In the genomic region with DNA sequence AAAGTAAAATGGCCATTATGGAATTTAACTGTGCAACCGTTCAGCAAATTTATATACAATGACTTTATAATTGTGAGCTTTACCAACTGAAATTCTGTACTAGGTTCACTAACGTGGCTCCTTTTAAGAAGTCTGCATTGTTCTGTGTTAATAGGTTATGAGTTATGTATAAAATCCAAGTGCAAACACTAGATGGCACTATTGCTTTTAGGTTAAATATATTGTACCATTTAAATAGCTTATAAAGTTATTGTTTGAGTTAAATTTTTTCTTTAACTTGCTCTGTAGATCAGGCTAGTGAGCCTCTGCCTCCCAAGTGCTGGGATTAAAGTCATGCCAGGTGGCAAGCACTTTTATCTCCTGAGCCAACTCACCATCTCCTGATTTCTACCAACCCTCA, we compare ENCODE assay signal across 10 mouse cellular contexts. TPM values are rescaled to one million over a fixed set of nuclear protein-coding genes. Genes with fewer than 3 reads are reported as not detected.
DNase-seq lines count a peak whose midpoint lies in the region; ATAC-seq lines count a peak whose summit lies in the region.
"Had no signal": no experiment of that assay in that cellular context is flagged by ENCODE, and none has a peak within 500 bp of the region (broad histone marks: within the 10 kb centered on the region; RNA-seq: fewer than 3 reads in every experiment).

No protein-coding gene starts in this region.

- peak; percentile 79 for DNase-seq in 416B (ENCODE audit: low read depth)
- DNase-seq in MEL-GATA-1-ER (ENCODE audit: extremely low read depth, low read depth): peak; percentile 56
- DNase-seq in hindlimb bud, embryonic 11.5 days (ENCODE audit: extremely low spot score, low read depth, low spot score): peak; percentile 14
- no peak for DNase-seq in yolk sac, embryonic 10.5 days (ENCODE audit: low spot score)
- no peak for DNase-seq in frontal cortex, postnatal 25 days (ENCODE audit: low spot score in 2 of 2)
- DNase-seq: thymus, postnatal 14 days had no signal

- H3K4me2 ChIP-seq in hindbrain, embryonic 16.5 days (ENCODE audit: low read length): no peak overlapping the region
- H3K4me2 ChIP-seq in hindbrain, embryonic 13.5 days: no peak overlapping the region
- no peak overlapping the region for H3K4me2 ChIP-seq in kidney, embryonic 14.5 days (replicated peaks; ENCODE audit: low read depth, low read length)

- H3K36me3 ChIP-seq in hindbrain, embryonic 16.5 days (ENCODE audit: control insufficient read depth, insufficient read depth, low read length): peaks cover 2% of the 10 kb centered on the region; the same call in 1 of the 2 replicates
- H3K36me3 ChIP-seq in hindbrain, embryonic 13.5 days: peaks cover 27% of the 10 kb centered on the region
- H3K36me3 ChIP-seq in kidney, embryonic 14.5 days (ENCODE audit: control insufficient read depth, insufficient read depth, low read length): no peaks in the 10 kb centered on the region

- H3K27ac ChIP-seq in hindbrain, embryonic 16.5 days (ENCODE audit: low read depth, low read length): no peak overlapping the region
- H3K27ac ChIP-seq in hindbrain, embryonic 13.5 days: no peak overlapping the region
- no peak overlapping the region for H3K27ac ChIP-seq in kidney, embryonic 14.5 days (ENCODE audit: low read depth, low read length)

- H3K9ac ChIP-seq in hindbrain, embryonic 16.5 days (ENCODE audit: low read depth, low read length): no peak overlapping the region
- H3K9ac ChIP-seq in hindbrain, embryonic 13.5 days: no peak overlapping the region
- H3K9ac ChIP-seq in kidney, embryonic 14.5 days (ENCODE audit: low read depth, low read length): no peak overlapping the region

- H3K9me3 ChIP-seq in hindbrain, embryonic 16.5 days (ENCODE audit: control insufficient read depth, low read length): no peaks in the 10 kb centered on the region
- H3K9me3 ChIP-seq in hindbrain, embryonic 13.5 days: no peaks in the 10 kb centered on the region
- H3K9me3 ChIP-seq in kidney, embryonic 14.5 days (ENCODE audit: control insufficient read depth, low read length): no peaks in the 10 kb centered on the region

- peak; percentile 59; the same call in 1 of the 2 replicates for ATAC-seq in hindbrain, embryonic 16.5 days
- ATAC-seq in hindbrain, embryonic 13.5 days (ENCODE audit: low FRiP score): no peak
- no peak for ATAC-seq in kidney, embryonic 14.5 days (ENCODE audit: low FRiP score, low TSS enrichment)

- H3K27me3 ChIP-seq in hindbrain, embryonic 16.5 days (replicated peaks; ENCODE audit: control insufficient read depth, insufficient read depth, low read length): no peaks in the 10 kb centered on the region
- no peaks in the 10 kb centered on the region for H3K27me3 ChIP-seq in hindbrain, embryonic 13.5 days
- H3K27me3 ChIP-seq in kidney, embryonic 14.5 days (ENCODE audit: control insufficient read depth, insufficient read depth, low read length): no peaks in the 10 kb centered on the region

- WGBS in hindbrain, embryonic 16.5 days: 46% methylated on average over 2 of the region's 2 CpGs
- 49% methylated on average over 2 of the region's 2 CpGs for WGBS in hindbrain, embryonic 13.5 days
- WGBS in kidney, embryonic 14.5 days: 57% methylated on average over 2 of the region's 2 CpGs

- H3K4me3 ChIP-seq in hindbrain, embryonic 16.5 days (ENCODE audit: low read length): no peak overlapping the region
- no peak overlapping the region for H3K4me3 ChIP-seq in hindbrain, embryonic 13.5 days
- no peak overlapping the region for H3K4me3 ChIP-seq in kidney, embryonic 14.5 days (ENCODE audit: low read length)

- H3K4me1 ChIP-seq in hindbrain, embryonic 16.5 days (ENCODE audit: control insufficient read depth, insufficient read depth, low read depth, low read length): no peaks in the 10 kb centered on the region
- no peaks in the 10 kb centered on the region for H3K4me1 ChIP-seq in hindbrain, embryonic 13.5 days (replicated peaks)
- H3K4me1 ChIP-seq in kidney, embryonic 14.5 days (ENCODE audit: control insufficient read depth, insufficient read depth, low read length): no peaks in the 10 kb centered on the region

RNA-seq across cellular contexts. Expression of a gene that starts 28.7 kb away (rescaled TPM):
- 0.10 and 0.16 TPM in 2 replicates for polyA plus RNA-seq in hindbrain, embryonic 16.5 days (2015; fragmentation: Nextera tagmentation; extraction: Ambion mirVana)
- 0.10 and 0.21 TPM in 2 replicates for polyA plus RNA-seq in hindbrain, embryonic 13.5 days (2015; fragmentation: Nextera tagmentation; extraction: Ambion mirVana)
- polyA plus RNA-seq in kidney, embryonic 14.5 days (2014; fragmentation: Nextera tagmentation; extraction: Ambion mirVana): 0.13 TPM in 1 of 2 replicates, not detected in the other
- polyA plus RNA-seq: neural tube, embryonic 11.5 days had no signal

Comparison
In these comparisons a context has a peak if more than half of its experiments do, and no peak if none do; other contexts are left out.
1. DNase-seq: peak in 416B (single experiment), MEL-GATA-1-ER (single experiment) and hindlimb bud, embryonic 11.5 days (single experiment); none in yolk sac, embryonic 10.5 days (single experiment) and frontal cortex, postnatal 25 days (0 of 2).